Mouse (Mus musculus) embryo, embryonic 11.5 days (tissue): Measurements from ENCODE around the gene Ms4a4c.
"Not testable (repeated sequence)": the region's sequence is repeated elsewhere in the genome, so short reads cannot be mapped to it uniquely, and the experiment has no call there.

Experiments used
- DNase-seq: peaks from one replicate; pipeline ENCODE4 v3.0.0-alpha.2; 2012; ENCODE audit warnings: low read depth, low spot score

Ms4a4c gene

DNA sequence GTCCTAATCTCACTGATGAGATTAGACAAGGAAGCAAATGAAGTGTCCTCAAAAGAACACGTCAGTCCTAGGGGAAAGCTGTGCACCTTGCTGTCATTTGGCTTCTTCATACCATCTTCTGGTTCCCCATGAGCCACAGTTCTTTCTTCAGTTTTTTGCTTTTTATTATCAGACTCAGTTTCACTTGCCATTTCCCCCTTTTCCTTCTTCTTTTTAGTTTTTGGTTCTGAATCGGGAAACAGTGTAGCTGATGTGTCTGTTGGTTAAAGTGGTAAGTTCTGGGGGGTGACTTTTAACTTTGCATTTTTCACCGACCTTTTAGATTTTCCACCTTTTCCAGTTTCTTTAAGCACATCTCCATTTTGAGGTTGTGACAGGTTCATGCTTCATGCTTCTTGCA lies at the start of gene Ms4a4c:
Ms4a4c (plus strand) TSS at position 244 of the 400 bp plus-strand sequence.
- DNase-seq, result no peak

DNA sequence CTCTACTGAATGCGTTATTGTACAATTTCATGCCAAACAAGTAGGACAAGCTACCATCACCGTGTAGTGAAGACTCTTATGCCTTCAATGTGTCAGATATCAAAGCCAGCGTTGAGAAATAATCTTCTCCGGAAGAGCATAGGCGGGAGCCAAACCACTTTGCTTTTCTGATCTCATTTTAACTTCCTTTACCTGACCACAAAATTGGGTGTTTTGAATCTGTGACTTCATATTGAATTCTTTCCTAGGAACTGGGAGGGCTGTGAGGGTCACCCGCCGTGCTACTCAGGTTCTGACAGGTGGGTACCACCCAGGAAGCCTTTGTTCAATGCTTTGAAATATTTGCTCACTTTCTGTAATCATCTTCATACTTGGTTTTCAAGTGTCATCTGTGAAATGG lies 48.8 kb upstream of the Ms4a4c start:
- DNase-seq, result no peak

DNA sequence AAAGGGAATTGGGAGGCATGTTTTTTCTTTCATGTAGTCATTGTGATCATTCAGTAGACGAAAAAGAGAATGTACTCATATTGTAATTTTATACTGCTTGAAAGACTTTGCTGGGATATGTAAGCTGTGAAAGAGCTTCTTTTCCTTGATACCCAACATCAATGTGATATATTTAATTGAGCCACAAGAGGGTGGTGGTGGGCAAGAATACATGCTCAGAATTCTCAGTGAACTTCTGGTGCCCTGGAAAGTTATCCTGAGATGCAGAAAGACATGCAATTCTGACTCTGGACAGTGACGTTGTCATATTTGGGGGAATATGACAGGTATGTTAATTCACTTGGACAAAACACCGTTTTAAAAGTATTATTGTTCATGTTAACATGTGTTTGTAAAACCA lies 44.5 kb upstream of the Ms4a4c start:
- no peak for DNase-seq

DNA sequence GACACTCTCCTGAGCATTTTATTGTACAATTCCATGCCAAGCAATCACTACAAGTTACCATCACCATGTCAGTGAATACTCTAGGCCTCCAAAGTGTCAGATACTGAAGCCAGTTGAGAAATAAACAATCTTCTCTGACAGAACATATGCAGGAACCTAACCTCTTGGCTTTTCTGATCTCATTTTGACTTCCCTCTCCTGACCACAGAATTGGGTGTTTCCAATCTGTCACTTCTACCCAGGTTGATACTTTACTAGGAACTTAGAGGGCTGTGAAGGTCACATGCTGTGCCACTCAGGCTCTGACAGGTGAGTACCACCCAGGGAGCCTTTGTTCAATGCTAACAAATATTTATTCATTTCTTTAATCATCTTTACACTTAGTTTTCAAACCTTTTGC lies 42.6 kb upstream of the Ms4a4c start:
- no peak for DNase-seq

DNA sequence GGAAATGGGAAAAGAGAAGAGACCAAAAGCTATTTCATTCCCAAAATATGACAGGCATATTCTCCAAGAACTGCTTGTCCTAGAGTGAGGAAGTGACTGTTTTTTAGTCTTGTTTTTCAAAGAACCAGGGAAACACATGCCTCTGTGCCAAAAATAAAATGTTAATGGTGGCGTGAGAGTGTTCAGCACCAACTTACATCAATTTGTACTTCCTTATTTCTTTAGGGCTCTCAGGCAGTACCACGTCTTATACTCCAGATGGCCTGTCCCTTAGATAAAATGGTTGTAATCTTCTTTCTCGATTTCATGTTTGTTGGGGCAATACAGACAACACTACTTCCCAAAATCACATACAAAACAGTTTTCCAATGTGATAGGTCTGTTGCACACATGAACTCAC lies 36.3 kb upstream of the Ms4a4c start:
- no peak for DNase-seq

DNA sequence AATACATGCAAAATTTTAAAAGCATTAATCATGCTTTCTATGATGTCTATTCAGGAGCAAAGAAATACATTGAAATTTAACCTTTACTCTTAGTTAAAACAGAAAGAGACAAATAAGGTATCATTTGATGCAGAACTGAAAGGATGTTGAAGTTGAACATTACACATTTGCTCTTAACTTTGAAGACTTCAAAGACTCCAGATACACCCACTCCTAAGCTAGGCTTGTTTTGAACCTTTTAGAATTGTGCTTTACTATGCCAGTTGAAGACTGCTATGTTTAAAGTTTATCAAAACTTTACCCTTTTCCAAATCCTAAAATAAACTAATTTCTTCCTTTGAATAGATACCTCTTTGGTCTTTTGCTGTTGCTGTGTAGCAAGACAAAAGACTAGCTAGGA lies 33.4 kb upstream of the Ms4a4c start:
- no peak for DNase-seq

DNA sequence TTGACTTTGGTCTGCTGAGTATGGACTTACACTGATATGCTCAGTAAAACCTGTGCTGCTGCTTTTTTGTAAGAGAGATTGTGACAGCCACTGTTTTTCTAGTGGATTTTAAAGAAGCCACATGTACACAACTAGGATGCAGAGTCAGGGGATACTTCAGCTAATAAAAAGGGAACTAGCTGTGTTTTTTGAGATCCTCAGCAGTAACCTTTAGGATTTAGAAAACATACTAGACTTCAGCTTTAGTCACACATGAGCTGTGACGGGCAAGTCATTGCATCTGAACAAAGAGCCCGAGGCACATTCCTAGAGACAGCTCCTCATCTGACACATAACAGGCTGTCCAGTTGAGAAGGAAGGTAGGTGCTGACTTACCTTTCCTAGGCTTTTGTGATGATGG lies 29.3 kb upstream of the Ms4a4c start, which contains the start of gene Ms4a4a:
Ms4a4a (plus strand) TSS at position 251 of the 400 bp plus-strand sequence.
- DNase-seq, result no peak

DNA sequence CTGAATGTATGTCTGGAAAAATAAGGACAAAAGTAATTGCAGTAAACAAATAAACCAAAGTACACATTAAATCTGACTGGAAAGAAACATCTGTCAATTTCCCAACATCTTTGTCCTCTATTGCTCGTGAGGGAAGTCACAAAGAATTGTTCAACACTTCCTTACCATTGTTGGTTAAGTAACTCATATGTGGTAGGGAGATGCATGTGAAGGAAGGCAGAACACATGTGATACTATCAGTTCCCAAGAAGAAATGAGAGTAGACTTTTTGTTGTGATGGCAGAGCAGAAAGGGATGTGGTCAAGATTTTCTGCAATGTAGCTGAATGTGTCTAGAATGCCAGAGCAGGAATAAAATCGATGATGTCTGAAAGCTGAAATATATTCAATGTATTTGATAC lies 28.2 kb upstream of the Ms4a4c start:
- DNase-seq, result no peak

DNA sequence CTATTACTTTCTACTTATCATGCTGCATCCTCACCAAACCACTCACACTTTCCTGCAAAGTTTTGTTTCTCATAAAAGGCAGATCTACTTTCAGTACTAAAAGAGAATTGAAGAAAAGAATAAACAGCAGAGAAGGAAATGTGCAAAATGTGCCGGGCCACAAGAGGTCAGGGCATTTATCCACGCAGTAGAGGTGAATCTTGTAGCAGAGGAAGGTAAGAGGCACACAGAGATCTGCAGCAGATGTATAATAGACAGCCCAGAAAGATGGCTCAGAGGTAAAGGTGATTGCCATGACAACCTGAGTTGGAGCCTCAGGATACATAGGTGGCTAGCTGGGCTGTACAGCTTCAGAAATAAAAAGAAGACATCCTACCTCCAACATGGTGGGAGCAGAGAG lies 17.5 kb upstream of the Ms4a4c start:
- no peak for DNase-seq

DNA sequence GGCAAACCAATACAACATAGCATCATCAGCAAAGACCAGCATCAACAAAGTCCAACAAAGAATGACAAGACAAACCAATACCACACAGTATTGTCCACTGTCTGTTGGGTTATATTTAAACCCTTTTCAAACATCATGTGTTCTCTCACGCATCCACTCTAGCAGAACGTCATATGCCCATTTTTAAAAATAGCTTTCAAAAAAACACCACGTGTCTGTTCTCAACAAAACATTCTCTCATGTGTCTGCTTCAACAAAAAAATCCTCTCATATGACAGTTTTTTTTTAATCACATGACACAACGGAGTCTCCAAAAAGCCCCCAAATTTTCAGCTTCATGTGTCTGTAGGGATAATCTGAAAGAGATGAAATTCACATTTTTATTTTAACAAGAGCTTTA lies 16.9 kb upstream of the Ms4a4c start:
- no peak for DNase-seq

DNA sequence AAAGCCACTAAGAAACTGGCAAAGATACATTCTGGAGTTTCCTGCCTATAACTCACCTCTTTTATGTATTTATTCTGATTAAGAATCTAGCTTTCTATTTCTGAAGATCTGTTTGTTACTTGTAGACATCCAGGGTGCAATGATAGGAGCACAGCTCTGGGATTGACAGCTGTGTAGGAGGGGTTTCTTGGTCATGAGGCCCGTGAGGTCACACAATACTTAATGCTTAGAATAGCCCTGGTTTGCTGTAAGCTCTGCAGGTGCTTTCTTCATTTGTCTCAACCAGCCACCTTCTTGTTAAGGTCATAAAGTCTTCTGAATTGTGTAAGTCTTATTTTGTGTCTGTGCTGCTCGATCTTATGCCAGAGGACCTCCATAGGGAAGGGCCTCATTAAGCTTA lies 15.6 kb upstream of the Ms4a4c start:
- DNase-seq, result no peak

DNA sequence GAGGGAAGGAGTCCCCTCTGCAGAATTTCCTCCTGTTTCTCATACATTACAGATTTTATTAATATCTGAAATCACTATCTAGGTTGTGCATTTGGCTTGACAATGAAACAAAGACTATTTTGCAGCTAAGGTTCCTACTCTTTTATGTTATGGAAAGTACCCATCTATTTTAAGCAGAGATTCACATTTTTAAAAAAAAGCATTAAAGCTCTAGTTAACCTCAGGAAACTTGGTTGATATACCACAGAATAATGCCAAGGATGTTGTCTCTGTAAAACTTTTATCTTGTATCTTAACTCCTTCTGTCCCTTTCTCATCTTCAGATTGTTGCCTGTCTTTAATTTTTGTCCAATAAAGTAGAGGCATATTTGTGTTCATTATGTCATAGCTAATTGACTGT lies 8.8 kb upstream of the Ms4a4c start:
- no peak for DNase-seq

DNA sequence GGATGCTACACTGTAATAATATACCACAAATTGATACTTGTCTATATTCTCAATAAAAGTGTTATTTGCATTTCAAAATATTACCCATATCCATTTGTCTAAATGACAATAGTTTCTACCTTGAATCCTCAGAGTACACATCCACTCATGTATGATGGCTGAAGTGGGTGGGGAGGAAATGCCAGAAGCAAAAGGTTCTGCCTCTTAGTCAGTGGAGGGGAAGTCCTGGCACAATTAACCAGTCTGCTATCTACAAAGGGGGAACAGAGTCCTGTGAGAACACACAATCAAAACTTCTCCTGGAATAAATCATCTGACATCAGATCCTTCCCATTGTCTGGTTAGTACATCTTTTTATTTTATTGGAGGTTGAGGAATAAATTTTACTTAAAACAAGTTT lies 2.9 kb downstream of the Ms4a4c start:
- DNase-seq, result no peak

DNA sequence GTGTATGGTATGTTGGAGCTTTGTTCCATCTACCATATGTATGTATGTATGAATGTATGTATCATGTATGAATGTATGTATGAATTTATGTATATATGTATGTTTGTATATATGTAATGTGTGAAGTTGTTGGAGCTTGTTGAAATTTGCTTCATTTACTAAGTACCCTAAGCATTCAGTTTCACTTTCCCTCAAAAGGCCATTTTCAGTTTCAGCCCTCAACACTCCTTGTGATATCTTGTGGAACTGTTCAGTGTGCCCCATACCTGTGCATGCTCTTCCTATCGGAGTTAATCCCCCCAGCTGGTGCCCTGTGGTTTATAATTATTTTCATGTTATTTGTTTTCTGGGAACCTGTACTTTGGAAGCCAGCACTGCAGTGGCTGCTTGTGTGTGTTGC lies 4.0 kb downstream of the Ms4a4c start:
- no peak for DNase-seq

DNA sequence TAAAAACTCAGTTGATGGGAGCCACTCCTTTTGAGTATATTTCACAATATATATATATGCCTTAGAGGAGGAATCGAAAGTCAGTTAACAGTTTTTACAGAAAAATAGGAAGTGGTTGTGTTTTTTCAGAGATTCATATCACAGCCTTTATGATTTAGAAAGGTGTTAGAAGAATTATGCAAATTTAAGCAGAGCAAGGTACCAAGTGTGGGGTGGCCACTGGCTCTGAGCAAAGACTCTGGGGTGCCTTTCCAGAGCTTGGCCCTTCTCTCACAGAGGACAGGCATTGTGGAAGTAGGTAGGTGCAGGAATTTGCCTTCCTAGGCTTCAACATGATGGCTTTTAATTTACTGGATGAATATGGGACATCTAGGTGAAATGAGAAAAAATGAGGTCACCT lies 7.1 kb downstream of the Ms4a4c start:
- DNase-seq, result no peak

DNA sequence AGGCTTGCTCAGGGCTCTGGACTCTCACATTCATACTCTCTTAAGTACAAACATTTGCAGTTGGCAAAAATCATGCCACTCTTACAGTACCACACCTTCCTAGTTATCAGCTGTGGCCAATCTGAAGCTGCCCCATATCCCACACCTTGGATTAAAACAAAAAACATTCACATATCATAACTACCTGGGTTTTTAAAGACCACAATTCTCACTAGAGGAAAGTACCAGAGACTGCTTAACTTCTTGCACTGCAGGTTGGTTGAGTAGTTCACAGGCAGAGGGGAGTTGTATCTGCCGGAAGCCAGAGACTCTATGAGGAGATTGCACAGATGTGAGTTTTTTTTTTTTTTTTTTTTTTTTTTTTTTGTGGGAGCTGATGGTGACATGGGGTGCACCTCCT lies 9.5 kb downstream of the Ms4a4c start:
- no peak for DNase-seq

DNA sequence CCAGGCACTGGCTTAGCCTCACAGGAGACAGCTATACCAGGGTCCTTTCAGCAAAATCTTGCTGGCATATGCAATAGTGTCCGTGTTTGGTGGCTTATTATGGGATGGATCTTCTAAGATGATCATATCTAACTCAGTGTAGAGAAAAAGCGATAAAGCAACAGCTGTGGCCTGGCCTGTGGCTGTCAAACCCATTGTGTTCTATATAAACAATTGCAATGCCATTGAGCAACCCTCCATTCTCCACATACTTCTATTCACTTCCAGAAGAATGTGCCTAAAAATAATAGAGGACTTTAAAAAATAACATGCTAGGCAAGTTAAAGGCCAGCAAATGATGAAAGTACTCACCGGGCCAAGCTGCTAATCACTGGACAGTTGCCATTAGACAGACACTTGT lies 11.0 kb downstream of the Ms4a4c start:
- DNase-seq, result no peak

DNA sequence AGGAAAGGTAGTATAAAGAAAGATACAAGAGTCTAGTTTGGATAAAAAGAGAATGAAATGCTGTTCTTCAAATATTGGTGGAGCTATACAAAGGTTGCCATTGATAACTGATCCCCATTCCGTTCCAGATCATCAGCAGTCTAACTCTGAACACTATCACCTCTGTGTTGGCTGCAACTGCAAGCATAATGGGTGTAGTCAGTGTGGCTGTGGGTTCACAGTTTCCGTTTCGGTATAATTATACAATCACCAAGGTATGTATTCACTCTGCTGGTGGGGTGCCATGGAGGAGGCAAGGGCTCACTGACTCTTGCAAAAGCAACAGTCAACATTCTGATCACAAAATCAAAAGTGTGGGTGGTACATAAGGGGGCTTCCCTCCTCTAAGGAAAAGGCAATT lies 14.3 kb downstream of the Ms4a4c start:
- DNase-seq, result not testable (repeated sequence)

DNA sequence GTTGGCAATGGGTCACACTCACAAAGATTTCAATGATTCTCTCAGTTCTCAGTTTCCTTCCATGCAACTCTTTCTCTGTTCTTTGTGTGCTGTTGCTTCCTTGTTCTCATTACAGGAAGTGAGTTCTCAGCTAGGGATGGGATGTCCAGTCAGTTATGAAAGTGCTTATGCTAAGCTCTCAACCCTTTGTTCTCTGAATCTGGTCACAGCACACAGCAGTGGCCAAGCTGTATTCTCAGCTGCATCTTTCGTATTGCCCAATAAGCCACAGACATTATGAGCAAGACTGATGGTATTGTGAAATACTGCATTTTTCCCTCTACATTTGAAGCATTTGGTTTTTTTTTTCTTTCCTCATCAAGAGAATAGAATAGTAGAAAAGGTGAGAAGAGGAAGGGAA lies 26.6 kb downstream of the Ms4a4c start:
- not testable (repeated sequence) for DNase-seq

DNA sequence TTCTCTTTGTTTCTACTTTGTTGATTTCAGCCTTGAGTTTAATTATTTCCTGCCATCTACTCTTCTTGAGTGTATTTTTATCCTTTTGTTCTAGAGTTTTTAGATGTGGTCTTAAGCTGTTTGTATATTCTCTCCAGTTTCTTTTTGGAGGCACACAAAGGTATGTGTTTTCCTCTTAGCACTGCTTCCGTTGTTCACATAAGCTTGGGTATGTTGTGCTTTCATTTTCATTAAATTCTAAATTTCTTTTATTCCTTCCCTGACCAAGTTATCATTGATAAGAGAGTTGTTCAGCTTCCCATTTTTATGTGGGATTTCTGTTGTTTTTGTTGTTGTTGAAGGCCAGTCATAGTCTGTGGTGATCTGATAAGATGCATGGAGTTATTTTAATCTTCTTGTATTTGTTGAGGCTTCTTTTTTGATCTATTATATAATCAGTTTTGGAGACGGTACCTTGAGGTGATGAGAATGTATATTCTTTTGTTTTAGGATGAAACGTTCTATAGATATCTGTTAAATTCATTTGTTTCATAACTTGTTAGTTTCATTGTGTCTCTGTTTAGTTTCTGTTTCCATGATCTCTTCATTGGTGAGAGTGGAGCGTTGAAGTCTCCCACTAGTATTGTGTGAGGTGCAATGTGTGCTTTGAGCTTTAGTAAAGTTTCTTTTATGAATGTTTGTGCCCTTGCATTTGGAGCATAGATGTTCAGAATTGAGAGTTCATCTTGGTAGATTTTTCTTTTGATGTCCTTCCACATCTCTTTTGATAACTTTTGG lies 30.7 kb downstream of the Ms4a4c start:
- no peak for DNase-seq

DNA sequence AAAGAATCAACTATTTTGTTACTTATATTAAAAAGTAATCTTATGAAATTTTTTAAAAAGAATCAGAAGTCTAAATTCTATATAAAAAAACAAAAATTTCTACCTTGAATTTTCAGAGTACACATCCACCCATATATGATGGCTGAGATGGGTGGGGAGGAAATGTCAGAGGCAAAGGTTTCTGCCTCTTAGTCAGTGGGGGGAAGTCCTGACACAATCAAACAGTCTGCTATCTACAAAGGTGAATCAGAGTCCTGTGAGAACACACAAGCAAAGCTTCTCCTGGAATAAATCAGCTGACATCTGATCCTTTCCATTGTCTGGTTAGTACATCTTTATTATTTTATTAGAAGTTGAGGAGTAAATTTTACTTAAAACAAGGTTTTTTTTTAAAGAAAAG lies 38.8 kb downstream of the Ms4a4c start, which contains the start of gene Ms4a4b:
Ms4a4b (plus strand) TSS at position 216 of the 400 bp plus-strand sequence.
- DNase-seq, result no peak

DNA sequence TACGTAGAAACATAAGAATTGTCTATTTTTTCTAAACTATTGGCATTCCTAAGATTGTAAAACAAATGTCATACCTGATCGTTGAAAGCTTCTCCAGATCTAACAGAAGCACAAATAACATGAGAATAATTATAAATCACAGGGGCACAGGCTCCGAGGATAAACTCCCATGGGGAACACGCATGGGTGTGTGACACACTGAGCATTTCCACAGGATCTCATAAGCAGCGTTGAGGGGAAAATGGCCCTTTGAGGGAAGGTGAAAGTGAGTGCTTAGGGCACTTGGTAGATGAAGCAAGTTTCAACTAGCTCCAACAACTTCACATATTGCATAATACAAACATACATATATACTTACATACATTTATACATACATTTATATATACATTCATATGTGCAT lies 39.4 kb downstream of the Ms4a4c start:
- DNase-seq, result no peak

DNA sequence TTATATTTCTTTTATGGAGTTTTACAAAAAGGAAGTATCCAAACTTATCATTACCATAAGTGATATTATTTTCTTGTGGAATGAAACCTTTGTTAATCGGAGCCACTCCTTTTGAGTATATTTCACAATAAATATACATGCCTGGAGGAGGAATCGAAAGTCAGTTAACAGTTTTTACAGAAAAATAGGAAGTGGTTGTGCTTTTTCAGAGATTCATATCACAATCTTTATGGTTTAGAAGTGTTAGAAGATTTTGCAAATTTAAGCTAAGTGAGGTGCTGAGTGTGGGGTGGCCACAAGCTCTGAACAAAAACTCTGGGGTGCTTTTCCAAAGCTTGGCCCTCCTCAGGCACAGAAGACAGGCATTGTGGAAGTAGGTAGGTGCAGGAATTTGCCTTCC lies 42.7 kb downstream of the Ms4a4c start:
- DNase-seq, result no peak

DNA sequence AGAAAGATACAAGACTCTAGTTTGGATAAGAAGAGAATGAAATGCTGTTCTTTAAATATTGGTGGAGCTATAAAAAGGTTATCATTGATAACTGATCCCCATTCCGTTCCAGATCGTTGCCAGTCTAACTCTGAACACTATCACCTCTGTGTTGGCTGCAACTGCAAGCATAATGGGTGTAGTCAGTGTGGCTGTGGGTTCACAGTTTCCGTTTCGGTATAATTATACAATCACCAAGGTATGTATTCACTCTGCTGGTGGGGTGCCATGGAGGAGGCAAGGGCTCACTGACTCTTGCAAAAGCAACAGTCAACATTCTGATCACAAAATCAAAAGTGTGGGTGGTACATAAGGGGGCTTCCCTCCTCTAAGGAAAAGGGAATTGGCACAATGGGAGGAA lies 54.5 kb downstream of the Ms4a4c start:
- DNase-seq, result not testable (repeated sequence)
